Mouse (Mus musculus) midbrain, embryonic 14.5 days (tissue): ENCODE measurements at regions not wholly inside any gene's neighbourhood (a gene's known extent, or its start where the extent isn't known, plus 50 kb on each side); places are given as distances from the start of the nearest gene placed in this dataset.

Experiments used
- ATAC-seq: fragments of 200-750 bp; cut with Nextera tagmentation; 2 replicates; pipeline ENCODE4 v1.8.0; 2017; ENCODE audit warnings: moderate number of reproducible peaks, moderate library complexity; ENCODE audit not compliant: low FRiP score, low TSS enrichment
- DNase-seq: peaks from one replicate; pipeline ENCODE4 v3.0.0-alpha.2; 2015
- H3K27ac ChIP-seq: fragments of 300-500 bp; sonication (generic); replicated peaks from 2 replicates; pipeline ENCODE4 v1.5.1; 2014; ENCODE audit warnings: mild to moderate bottlenecking, low read depth, low read length, moderate library complexity
- H3K27me3 ChIP-seq: fragments of 300-500 bp; sonication (generic); 2 replicates; pipeline ENCODE4 v1.6.1; 2014; ENCODE audit warnings: low read length, control low read depth, mixed read lengths; ENCODE audit not compliant: control insufficient read depth, insufficient read depth
- H3K36me3 ChIP-seq: fragments of 300-500 bp; sonication (generic); 2 replicates; pipeline ENCODE4 v1.6.1; 2014; ENCODE audit warnings: low read length, control low read depth; ENCODE audit not compliant: control insufficient read depth, insufficient read depth
- H3K4me1 ChIP-seq: fragments of 300-500 bp; sonication (generic); 2 replicates; pipeline ENCODE4 v1.6.1; 2014; ENCODE audit warnings: mild to moderate bottlenecking, antibody characterized with exemption, low read length, control low read depth; ENCODE audit not compliant: control insufficient read depth, insufficient read depth
- H3K4me2 ChIP-seq: fragments of 300-500 bp; sonication (generic); 2 replicates; pipeline ENCODE4 v1.6.1; 2014; ENCODE audit warnings: mild to moderate bottlenecking, low read length, moderate library complexity
- H3K4me3 ChIP-seq: fragments of 300-500 bp; sonication (generic); replicated peaks from 2 replicates; pipeline ENCODE4 v1.5.1; 2014; ENCODE audit warnings: low read depth, low read length
- H3K9ac ChIP-seq: fragments of 300-500 bp; sonication (generic); replicated peaks from 2 replicates; pipeline ENCODE4 v1.6.1; 2014; ENCODE audit warnings: mild to moderate bottlenecking, low read length, moderate library complexity
- H3K9me3 ChIP-seq: fragments of 300-500 bp; sonication (generic); 2 replicates; pipeline ENCODE4 v1.6.1; 2016; ENCODE audit warnings: low read length, control low read depth, mixed read lengths; ENCODE audit not compliant: control insufficient read depth
- WGBS: fragments of 180-500 bp; shearing (Covaris S2); extraction: QIAGEN DNeasy Blood & Tissue Kit; methylation state at CpG from one replicate; pipeline ENCODE4 v1.1.7; 2014; 5-methylcytosine and 5-hydroxymethylcytosine counted together
- microRNA counts: library from miRNA; unstranded; fragments of <30 nt; microRNA quantifications from one replicate; lab custom pipeline; 2016
- microRNA-seq: library from miRNA; unstranded; fragments of <30 nt; microRNA quantifications from one replicate; pipeline ENCODE4, GENCODE M21; 2016

- no peak for ATAC-seq
- H3K27ac ChIP-seq: no peak overlapping the region
- H3K4me2 ChIP-seq: no peak overlapping the region
- H3K4me1 ChIP-seq: peaks cover 26% of the 10 kb centered on the region
- H3K27me3 ChIP-seq: no peaks in the 10 kb centered on the region
- DNase-seq: no peak
- H3K9me3 ChIP-seq: no peaks in the 10 kb centered on the region
- no peaks in the 10 kb centered on the region for H3K36me3 ChIP-seq
- WGBS: 93% methylated on average over 5 of the region's 5 CpGs
- H3K4me3 ChIP-seq: no peak overlapping the region
- H3K9ac ChIP-seq: no peak overlapping the region
Measured at GRCm38 (mm10) chr9:41215026-41215425, 53.5 kb upstream of the Ubash3b start.

GRCm38 (mm10) chr9:41212943-41213529 lies 51.5 kb upstream of the Ubash3b start:
- WGBS: 32% methylated on average over 14 of the region's 14 CpGs
- H3K9ac ChIP-seq: peak overlapping the region; percentile 17; the same call in 1 of the 2 replicates
- H3K9me3 ChIP-seq: no peaks in the 10 kb centered on the region
- peak overlapping the region; percentile 75 for H3K27ac ChIP-seq
- no peak for ATAC-seq
- no peaks in the 10 kb centered on the region for H3K27me3 ChIP-seq
- H3K4me2 ChIP-seq: peak overlapping the region; percentile 38
- H3K4me1 ChIP-seq: peaks cover 20% of the 10 kb centered on the region
- peak; percentile 41 for DNase-seq
- H3K4me3 ChIP-seq: no peak overlapping the region
- H3K36me3 ChIP-seq: no peaks in the 10 kb centered on the region

GRCm38 (mm10) chr9:41212303-41212901 lies 50.9 kb upstream of the Ubash3b start:
- Histone ChIP-seq H3K4me2 (peak overlapping the region; percentile 38), H3K9me3 (no peaks in the 10 kb centered on the region), H3K9ac (peak overlapping the region; percentile 17; the same call in 1 of the 2 replicates), H3K27ac (peak overlapping the region; percentile 75), H3K36me3 (no peaks in the 10 kb centered on the region), H3K4me1 (peaks cover 19% of the 10 kb centered on the region), H3K4me3 (no peak overlapping the region), H3K27me3 (no peaks in the 10 kb centered on the region)
- 0% methylated on average over 6 of the region's 7 CpGs for WGBS
- no peak for ATAC-seq
- DNase-seq: peak; percentile 61

GRCm38 (mm10) chr9:41211865-41212302 lies 50.4 kb upstream of the Ubash3b start:
- peak overlapping the region; percentile 75 for H3K27ac ChIP-seq
- H3K4me1 ChIP-seq: peaks cover 22% of the 10 kb centered on the region
- H3K9me3 ChIP-seq: no peaks in the 10 kb centered on the region
- H3K4me3 ChIP-seq: no peak overlapping the region
- H3K36me3 ChIP-seq: no peaks in the 10 kb centered on the region
- no peak overlapping the region for H3K9ac ChIP-seq
- 34% methylated on average over 10 of the region's 10 CpGs for WGBS
- ATAC-seq (no peak), DNase-seq (peak; percentile 31)
- peak overlapping the region; percentile 38 for H3K4me2 ChIP-seq
- H3K27me3 ChIP-seq: no peaks in the 10 kb centered on the region

MicroRNAs encoded in the stretch of these regions (microRNA counts, 519-probe panel; counts per million panel counts)
- microRNA mmu-miR-100 (lab: Ali Mortazavi, UCI) (6,777 counts per million, percentile 85 among the panel's probes with 10 or more counts), microRNA mmu-miR-125b-3p (lab: Ali Mortazavi, UCI) (5,153 counts per million, percentile 54 among the panel's probes with 10 or more counts)

Small RNA genes lying in the stretch of these regions (microRNA-seq; reads per million reads assigned to microRNA genes)
- 41,159 reads per million, percentile 100 among the genes with 10 or more reads in this experiment for gene Mir100
- gene Mir125b-1: 3,509 reads per million, percentile 88 among the genes with 10 or more reads in this experiment
- 226 reads per million, percentile 64 among the genes with 10 or more reads in this experiment for gene Mirlet7a-2
